Mouse (Mus musculus) stomach, embryonic 14.5 days (tissue): ENCODE measurements around the gene Brd9. TPM values are rescaled to one million over a fixed set of nuclear protein-coding genes. Genes with fewer than 3 reads are reported as not detected.
A peak's percentile ranks its signal among the peaks of the same experiment; 100 is the strongest.

Experiments used
- ATAC-seq: fragments of 200-750 bp; cut with Nextera tagmentation; 2 replicates; pipeline ENCODE4 v1.8.0; 2017; ENCODE audit warnings: low read depth, moderate TSS enrichment; ENCODE audit not compliant: insufficient number of reproducible peaks, insufficient read depth, low FRiP score
- H3K27ac ChIP-seq: fragments of 300-500 bp; sonication (generic); 2 replicates; pipeline ENCODE4 v1.5.1; 2014; ENCODE audit warnings: mild to moderate bottlenecking, low read length, moderate library complexity, mixed read lengths
- H3K27me3 ChIP-seq: fragments of 300-500 bp; sonication (generic); 2 replicates; pipeline ENCODE4 v1.6.1; 2014; ENCODE audit warnings: low read length, control low read depth, mixed read lengths; ENCODE audit not compliant: control insufficient read depth, insufficient read depth
- H3K36me3 ChIP-seq: fragments of 300-500 bp; sonication (generic); 2 replicates; pipeline ENCODE4 v1.6.1; 2014; ENCODE audit warnings: mild to moderate bottlenecking, control low read depth, low read length, moderate library complexity, mixed read lengths; ENCODE audit not compliant: control insufficient read depth, insufficient read depth
- H3K4me1 ChIP-seq: fragments of 300-500 bp; sonication (generic); 2 replicates; pipeline ENCODE4 v1.6.1; 2014; ENCODE audit warnings: low read length, control low read depth, mixed read lengths; ENCODE audit not compliant: control insufficient read depth, insufficient read depth
- H3K4me2 ChIP-seq: fragments of 300-500 bp; sonication (generic); replicated peaks from 2 replicates; pipeline ENCODE4 v1.6.1; 2014; ENCODE audit warnings: low read depth, low read length, control low read depth
- H3K4me3 ChIP-seq: fragments of 300-500 bp; sonication (generic); 2 replicates; pipeline ENCODE4 v1.5.1; 2014; ENCODE audit warnings: low read depth, low read length, control low read depth
- H3K9ac ChIP-seq: fragments of 300-500 bp; sonication (generic); replicated peaks from 2 replicates; pipeline ENCODE4 v1.6.1; 2014; ENCODE audit warnings: low read depth, mild to moderate bottlenecking, control low read depth, low read length, moderate library complexity, mixed read lengths
- H3K9me3 ChIP-seq: fragments of 300-500 bp; sonication (generic); 2 replicates; pipeline ENCODE4 v1.6.1; 2016; ENCODE audit warnings: low read depth, low read length, control low read depth; ENCODE audit not compliant: control insufficient read depth
- WGBS: fragments of 180-500 bp; shearing (Covaris S2); extraction: QIAGEN DNeasy Blood & Tissue Kit; methylation state at CpG from one replicate; pipeline ENCODE4 v1.1.7; 2014; 5-methylcytosine and 5-hydroxymethylcytosine counted together
- polyA plus RNA-seq: library from polyadenylated mRNA; unstranded; fragments of >200 nt; fragmentation: Nextera tagmentation; extraction: Ambion mirVana; gene quantifications from 2 replicates; pipeline ENCODE4 v1.2.1, GENCODE M21; 2014

Brd9 gene
- 55.2 and 57.8 TPM in 2 replicates for polyA plus RNA-seq

GRCm38 (mm10) chr13:73937321-73938176 lies at the start of gene Brd9, which contains the start of gene Trip13:
TSS of gene Brd9 (plus strand) at chr13:73937811.
TSS of gene Trip13 (minus strand) at chr13:73937784.
- Histone ChIP-seq H3K9ac (peak within 1 kb of the TSS; percentile 67), H3K36me3 (peaks cover 23% of the 10 kb centered on the region), H3K4me1 (peaks cover 5% of the 10 kb centered on the region; the same call in 1 of the 2 replicates), H3K9me3 (no peaks in the 10 kb centered on the region), H3K4me2 (peak within 1 kb of the TSS; percentile 66), H3K27ac (peak within 1 kb of the TSS; percentile 82), H3K4me3 (peak within 1 kb of the TSS; percentile 78), H3K27me3 (no peaks in the 10 kb centered on the region)
- WGBS = under 1% methylated on average over 82 of the region's 82 CpGs
- peak; percentile 96 for ATAC-seq

GRCm38 (mm10) chr13:73892493-73893178 lies 45.0 kb upstream of the Brd9 start:
- no peaks in the 10 kb centered on the region for H3K27me3 ChIP-seq
- H3K9ac ChIP-seq = no peak overlapping the region
- 34% methylated on average over 6 of the region's 6 CpGs for WGBS
- H3K36me3 ChIP-seq = no peaks in the 10 kb centered on the region
- peak overlapping the region; percentile 66; the same call in 1 of the 2 replicates for H3K27ac ChIP-seq
- no peak overlapping the region for H3K4me2 ChIP-seq
- no peaks in the 10 kb centered on the region for H3K9me3 ChIP-seq
- ATAC-seq = peak; percentile 80; the same call in 1 of the 2 replicates
- H3K4me3 ChIP-seq = no peak overlapping the region
- peaks cover 9% of the 10 kb centered on the region; the same call in 1 of the 2 replicates for H3K4me1 ChIP-seq

- Histone ChIP-seq H3K4me3 (no peak overlapping the region), H3K36me3 (no peaks in the 10 kb centered on the region), H3K4me1 (peaks cover 3% of the 10 kb centered on the region; the same call in 1 of the 2 replicates), H3K9ac (no peak overlapping the region), H3K27ac (no peak overlapping the region), H3K9me3 (no peaks in the 10 kb centered on the region), H3K27me3 (no peaks in the 10 kb centered on the region), H3K4me2 (no peak overlapping the region)
- WGBS = 74% methylated on average over 3 of the region's 3 CpGs
- ATAC-seq = no peak
Observed at GRCm38 (mm10) chr13:73897561-73897960, 40.0 kb upstream of the Brd9 start.

GRCm38 (mm10) chr13:73907136-73907535 lies 30.5 kb upstream of the Brd9 start:
- 88% methylated on average over 5 of the region's 5 CpGs for WGBS
- no peaks in the 10 kb centered on the region for H3K9me3 ChIP-seq
- no peaks in the 10 kb centered on the region for H3K4me1 ChIP-seq
- no peak overlapping the region for H3K4me3 ChIP-seq
- no peak for ATAC-seq
- no peak overlapping the region for H3K4me2 ChIP-seq
- peaks cover 6% of the 10 kb centered on the region; the same call in 1 of the 2 replicates for H3K36me3 ChIP-seq
- no peak overlapping the region for H3K9ac ChIP-seq
- no peak overlapping the region for H3K27ac ChIP-seq
- no peaks in the 10 kb centered on the region for H3K27me3 ChIP-seq

- no peak overlapping the region for H3K9ac ChIP-seq
- no peaks in the 10 kb centered on the region for H3K9me3 ChIP-seq
- WGBS = 63% methylated on average over 2 of the region's 2 CpGs
- H3K4me3 ChIP-seq = no peak overlapping the region
- H3K4me1 ChIP-seq = no peaks in the 10 kb centered on the region
- H3K4me2 ChIP-seq = no peak overlapping the region
- ATAC-seq = no peak
- peaks cover 7% of the 10 kb centered on the region; the same call in 1 of the 2 replicates for H3K36me3 ChIP-seq
- no peaks in the 10 kb centered on the region for H3K27me3 ChIP-seq
- H3K27ac ChIP-seq = no peak overlapping the region
Observed at GRCm38 (mm10) chr13:73907683-73908412, 29.8 kb upstream of the Brd9 start.

- Histone ChIP-seq H3K27ac (no peak overlapping the region), H3K4me3 (no peak overlapping the region), H3K4me1 (no peaks in the 10 kb centered on the region), H3K9ac (no peak overlapping the region), H3K9me3 (no peaks in the 10 kb centered on the region), H3K27me3 (no peaks in the 10 kb centered on the region), H3K4me2 (no peak overlapping the region), H3K36me3 (peaks cover 38% of the 10 kb centered on the region)
- no peak for ATAC-seq
- 91% methylated on average over 4 of the region's 4 CpGs for WGBS
Observed at GRCm38 (mm10) chr13:73913066-73913465, 24.5 kb upstream of the Brd9 start.

- no peak overlapping the region for H3K27ac ChIP-seq
- no peaks in the 10 kb centered on the region for H3K4me1 ChIP-seq
- no peak for ATAC-seq
- no peak overlapping the region for H3K4me2 ChIP-seq
- no peaks in the 10 kb centered on the region for H3K9me3 ChIP-seq
- 90% methylated on average over 10 of the region's 10 CpGs for WGBS
- H3K4me3 ChIP-seq = no peak overlapping the region
- H3K27me3 ChIP-seq = no peaks in the 10 kb centered on the region
- H3K36me3 ChIP-seq = peaks cover 34% of the 10 kb centered on the region; the same call in 1 of the 2 replicates
- no peak overlapping the region for H3K9ac ChIP-seq
Observed at GRCm38 (mm10) chr13:73932201-73932600, 5.4 kb upstream of the Brd9 start.

- peak overlapping the region; percentile 78 for H3K4me3 ChIP-seq
- H3K4me2 ChIP-seq = peak overlapping the region; percentile 66
- H3K27me3 ChIP-seq = no peaks in the 10 kb centered on the region
- peaks cover 22% of the 10 kb centered on the region for H3K36me3 ChIP-seq
- WGBS = 12% methylated on average over 5 of the region's 5 CpGs
- ATAC-seq = no peak
- peak overlapping the region; percentile 67 for H3K9ac ChIP-seq
- H3K27ac ChIP-seq = no peak overlapping the region
- peaks cover 5% of the 10 kb centered on the region; the same call in 1 of the 2 replicates for H3K4me1 ChIP-seq
- no peaks in the 10 kb centered on the region for H3K9me3 ChIP-seq
Observed at GRCm38 (mm10) chr13:73936938-73937320, 682 bp upstream of the Brd9 start.
